Mouse (Mus musculus): ENCODE data around the gene Umps. TPM values are rescaled to one million over a fixed set of nuclear protein-coding genes. Genes with fewer than 3 reads are reported as not detected.

The Umps gene
- polyA plus RNA-seq, 1 experiment: 6.1 TPM

- no peaks in the 10 kb centered on the region for H3K27me3 ChIP-seq (ENCODE audit: control insufficient read depth, insufficient read depth, low read length)
- WGBS: 88% methylated on average over 5 of the region's 5 CpGs
- no peak overlapping the region for H3K27ac ChIP-seq (ENCODE audit: insufficient read depth, low read length)
- H3K36me3 ChIP-seq (ENCODE audit: control insufficient read depth, insufficient read depth, low read length): no peaks in the 10 kb centered on the region
- no peak for DNase-seq (ENCODE audit: low read depth in 1 of 2, low spot score in 2 of 2)
- TF ChIP-seq CTCF (IDR thresholded peaks at IDR 0.05; ENCODE audit: extremely low read depth, insufficient read depth, insufficient read length, insufficient replicate concordance) (no peak), POLR2A (IDR thresholded peaks at IDR 0.05; ENCODE audit: low read depth, low read length) (no peak)
- H3K4me1 ChIP-seq (ENCODE audit: control insufficient read depth, insufficient read depth, insufficient read length): peaks cover 5% of the 10 kb centered on the region; the same call in 1 of the 2 replicates
- H3K4me3 ChIP-seq (ENCODE audit: extremely low read depth, insufficient read depth, insufficient read length): no peak overlapping the region
Observed at GRCm38 (mm10) chr16:33917390-33917789, 49.4 kb downstream of the Umps start.

- no peaks in the 10 kb centered on the region for H3K27me3 ChIP-seq (ENCODE audit: control insufficient read depth, insufficient read depth, low read length)
- H3K36me3 ChIP-seq (ENCODE audit: control insufficient read depth, insufficient read depth, low read length): no peaks in the 10 kb centered on the region
- H3K4me1 ChIP-seq (ENCODE audit: control insufficient read depth, insufficient read depth, insufficient read length): no peaks in the 10 kb centered on the region
- TF ChIP-seq POLR2A (IDR thresholded peaks at IDR 0.05; ENCODE audit: low read depth, low read length): no peak
- no peak for TF ChIP-seq CTCF (IDR thresholded peaks at IDR 0.05; ENCODE audit: extremely low read depth, insufficient read depth, insufficient read length, insufficient replicate concordance)
- WGBS: 87% methylated on average over 12 of the region's 12 CpGs
- H3K4me3 ChIP-seq (ENCODE audit: extremely low read depth, insufficient read depth, insufficient read length): no peak overlapping the region
- H3K27ac ChIP-seq (ENCODE audit: insufficient read depth, low read length): no peak overlapping the region
- no peak for DNase-seq (ENCODE audit: low read depth in 1 of 2, low spot score in 2 of 2)
Observed at GRCm38 (mm10) chr16:33916473-33917251, 50.2 kb downstream of the Umps start.

- Histone ChIP-seq H3K36me3 (ENCODE audit: control insufficient read depth, insufficient read depth, low read length) (no peaks in the 10 kb centered on the region), H3K27ac (ENCODE audit: insufficient read depth, low read length) (no peak overlapping the region), H3K4me1 (ENCODE audit: control insufficient read depth, insufficient read depth, insufficient read length) (no peaks in the 10 kb centered on the region), H3K27me3 (ENCODE audit: control insufficient read depth, insufficient read depth, low read length) (no peaks in the 10 kb centered on the region), H3K4me3 (ENCODE audit: extremely low read depth, insufficient read depth, insufficient read length) (no peak overlapping the region)
- TF ChIP-seq CTCF (IDR thresholded peaks at IDR 0.05; ENCODE audit: extremely low read depth, insufficient read depth, insufficient read length, insufficient replicate concordance) (no peak), POLR2A (IDR thresholded peaks at IDR 0.05; ENCODE audit: low read depth, low read length) (no peak)
- 53% methylated on average over 4 of the region's 4 CpGs for WGBS
- DNase-seq (ENCODE audit: low read depth in 1 of 2, low spot score in 2 of 2): no peak
Observed at GRCm38 (mm10) chr16:33914997-33915396, 51.8 kb downstream of the Umps start.

- no peaks in the 10 kb centered on the region for H3K27me3 ChIP-seq (ENCODE audit: control insufficient read depth, insufficient read depth, low read length)
- H3K36me3 ChIP-seq (ENCODE audit: control insufficient read depth, insufficient read depth, low read length): no peaks in the 10 kb centered on the region
- no peak overlapping the region for H3K4me3 ChIP-seq (ENCODE audit: extremely low read depth, insufficient read depth, insufficient read length)
- TF ChIP-seq CTCF (IDR thresholded peaks at IDR 0.05; ENCODE audit: extremely low read depth, insufficient read depth, insufficient read length, insufficient replicate concordance) (no peak), POLR2A (IDR thresholded peaks at IDR 0.05; ENCODE audit: low read depth, low read length) (no peak)
- H3K4me1 ChIP-seq (ENCODE audit: control insufficient read depth, insufficient read depth, insufficient read length): no peaks in the 10 kb centered on the region
- 93% methylated on average over 4 of the region's 4 CpGs for WGBS
- H3K27ac ChIP-seq (ENCODE audit: insufficient read depth, low read length): no peak overlapping the region
- no peak for DNase-seq (ENCODE audit: low read depth in 1 of 2, low spot score in 2 of 2)
Observed at GRCm38 (mm10) chr16:33908239-33908638, 58.6 kb downstream of the Umps start.

Other genes starting within 250 kb of the Umps start
- 2.6 and 2.8 TPM in 2 replicates for gene Muc13, start 173.0 kb downstream of the Umps start, polyA plus RNA-seq (2012; rRNA removed)
- gene Itgb5, start 137.4 kb downstream of the Umps start, polyA plus RNA-seq (2012; rRNA removed): 31.2 and 36.4 TPM in 2 replicates

Data from spleen, adult 2 months (tissue).